Mouse (Mus musculus) left cerebral cortex, adult 2 months (tissue): Measurements from ENCODE around the gene Prr15l. TPM values are rescaled to one million over a fixed set of nuclear protein-coding genes. Genes with fewer than 3 reads are reported as not detected.

Experiments
- DNase-seq, 2 experiments: peaks; one replicate each; pipeline ENCODE4 v3.0.0; 2021 to 2022; ENCODE audit warnings: low spot score in 2 of 2, mixed read lengths in 1 of 2; ENCODE audit errors: extremely low spot score in 1 of 2
- H3K27ac ChIP-seq: fragments of 200-600 bp; 2 replicates; pipeline ENCODE4 v1.8.1; 2022
- H3K4me3 ChIP-seq: fragments of 200-600 bp; 2 replicates; pipeline ENCODE4 v1.8.1; 2022
- CTCF ChIP-seq: fragments of 200-600 bp; IDR thresholded peaks from 2 replicates; pipeline ENCODE4 v1.8.1; 2022; ENCODE audit warnings: antibody characterized with exemption, mild to moderate bottlenecking, moderate library complexity
- intact Hi-C: fragments of 180-260 bp; cut with DNase I; formaldehyde crosslinking; loops from one replicate; pipeline ENCODE4 v1.15.1; 2025
- total RNA-seq, 2 experiments: library from RNA; stranded (reverse); gene quantifications; 2 replicates each; pipeline ENCODE4 v1.2.3; 2021

Gene Prr15l
- total RNA-seq, 2 experiments from 2014 or later, result not detected

DNA sequence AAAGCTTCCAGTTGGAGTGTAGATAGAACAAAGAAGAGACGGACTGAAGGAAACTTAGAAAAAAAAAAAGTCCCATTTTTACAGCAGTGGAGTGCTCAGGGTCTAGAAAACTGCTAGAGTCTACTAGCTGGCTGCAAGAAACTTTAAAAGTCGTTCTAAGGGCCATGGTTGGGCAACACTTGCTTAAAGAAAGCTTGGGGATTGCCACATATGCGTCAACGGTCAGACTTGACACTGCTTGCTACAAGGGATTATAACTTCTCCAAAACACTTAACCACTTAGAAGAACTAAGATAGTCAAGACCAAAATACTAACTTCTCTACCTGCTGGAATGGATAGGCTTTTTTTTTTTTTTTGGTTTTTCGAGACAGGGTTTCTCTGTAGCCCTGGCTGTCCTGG, 46.9 kb downstream of the Prr15l start:
- DNase-seq, result no peak
- Histone ChIP-seq H3K27ac (no peak overlapping the region; the same call in 1 of the 2 replicates), H3K4me3 (no peak overlapping the region)
- intact Hi-C loops, result no loop called here
- TF ChIP-seq CTCF, result no peak

DNA sequence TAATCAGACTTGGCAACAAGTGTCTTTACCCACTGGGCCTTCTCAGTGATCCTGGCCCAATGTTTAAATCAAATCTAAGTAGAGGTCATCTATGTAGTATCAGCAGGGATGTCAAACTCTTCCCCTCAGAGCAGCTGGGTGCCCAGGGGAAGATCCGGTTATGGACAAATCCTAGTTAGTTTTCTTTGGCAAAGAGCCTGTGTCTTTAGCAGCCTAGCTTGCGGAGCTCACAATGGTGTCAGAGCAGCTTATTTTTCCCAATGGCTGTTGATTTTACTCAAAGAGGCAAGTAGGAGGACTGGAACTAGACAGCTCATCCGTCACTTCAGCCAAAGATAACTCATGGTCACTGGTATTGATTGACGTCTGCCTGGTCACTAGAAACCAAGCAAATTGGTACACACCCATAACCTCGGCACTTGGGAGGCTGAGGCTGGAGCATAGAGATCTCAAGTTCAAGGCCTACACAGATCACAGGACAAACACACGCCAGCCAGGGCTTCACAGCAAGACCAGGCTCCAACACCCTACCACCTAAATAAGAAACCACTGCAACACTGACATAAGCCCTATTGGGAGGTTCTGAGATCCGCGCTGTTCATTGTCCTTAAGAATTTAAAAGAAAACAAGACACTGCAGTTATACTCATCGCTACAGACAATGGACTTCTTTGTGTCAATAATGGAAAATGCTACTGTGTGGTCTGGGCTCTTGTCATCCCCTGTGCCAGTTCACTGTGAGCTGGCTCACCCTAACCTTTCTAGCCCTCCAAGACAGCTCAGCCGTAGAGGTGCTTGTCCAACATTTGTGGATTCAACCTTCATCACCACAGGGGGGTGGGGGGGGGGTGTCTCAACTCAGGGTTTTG, 47.8 kb downstream of the Prr15l start:
- H3K4me3 ChIP-seq, result peak overlapping the region; percentile 82
- TF ChIP-seq CTCF, result no peak

DNA sequence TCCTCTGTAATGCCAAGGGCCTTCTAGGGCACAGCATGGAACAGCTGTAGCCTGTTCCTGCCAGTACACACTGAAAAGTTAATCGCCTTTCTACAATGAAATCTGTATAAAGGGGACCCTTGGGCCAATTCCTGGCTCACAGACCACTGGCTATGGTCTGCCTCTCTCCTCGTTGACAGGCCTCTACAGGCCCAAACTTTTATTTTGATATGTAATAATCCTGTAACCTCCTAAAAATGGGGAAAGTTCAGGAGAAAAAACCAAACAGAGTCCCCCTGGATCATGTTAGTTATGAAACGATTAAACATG, 48.4 kb downstream of the Prr15l start:
- TF ChIP-seq CTCF, result no peak
- no peak for DNase-seq
- intact Hi-C loops, result loop anchor here (2.0 kb wide), 1 partner anchor 60 kb away; the partner anchor contains the start of gene Cdk5rap3
- H3K27ac ChIP-seq, result peak overlapping the region; percentile 98
- peak overlapping the region; percentile 82 for H3K4me3 ChIP-seq

More for the DNA sequence above, 47.8 kb downstream of the Prr15l start:
- intact Hi-C loops, result loop anchor here (2.0 kb wide), 1 partner anchor 59 kb away; the partner anchor contains the start of gene Cdk5rap3
- no peak for DNase-seq
- H3K27ac ChIP-seq, result peak overlapping the region; percentile 98

DNA sequence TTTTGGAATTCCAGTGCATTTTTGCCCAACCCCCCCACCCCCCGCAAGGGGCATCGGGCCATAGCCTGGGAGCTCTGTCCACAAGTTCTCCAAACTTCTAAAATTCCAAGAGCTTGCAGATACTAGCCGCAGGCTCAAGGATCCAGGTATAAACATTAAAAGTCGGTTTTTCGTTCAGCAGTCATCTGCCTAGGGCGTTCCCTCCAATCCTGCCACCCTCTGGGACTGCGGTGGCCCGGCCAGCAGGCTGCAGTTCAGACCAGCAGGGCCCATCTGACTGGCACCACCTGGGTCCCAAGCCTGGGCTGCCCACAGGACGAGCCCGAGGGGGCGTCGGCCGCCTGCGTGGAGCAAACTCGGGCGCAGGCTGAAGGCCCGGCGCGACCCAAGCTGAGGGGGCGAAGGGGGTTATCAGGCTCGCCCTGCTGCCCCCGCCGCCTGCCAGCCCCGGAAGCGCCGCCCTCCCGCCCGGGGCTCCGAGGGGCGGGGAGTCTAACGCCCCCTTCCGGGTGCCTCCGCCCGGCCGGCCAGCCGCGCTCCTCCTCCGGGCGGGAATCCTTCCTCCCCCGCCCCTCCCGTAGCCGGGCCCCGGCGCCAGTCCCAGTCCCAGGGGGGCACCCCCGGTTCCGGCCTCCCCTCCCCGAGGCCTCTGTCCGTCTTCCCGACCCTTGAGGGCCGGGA, 49.1 kb downstream of the Prr15l start:
- Histone ChIP-seq H3K27ac (peak overlapping the region; percentile 98), H3K4me3 (peak overlapping the region; percentile 82)
- TF ChIP-seq CTCF, result peak; percentile 23
- intact Hi-C loops, result loop anchor here (2.0 kb wide), 1 partner anchor 60 kb away; the partner anchor contains the start of gene Cdk5rap3
- peak; percentile 84 to 87 for DNase-seq

DNA sequence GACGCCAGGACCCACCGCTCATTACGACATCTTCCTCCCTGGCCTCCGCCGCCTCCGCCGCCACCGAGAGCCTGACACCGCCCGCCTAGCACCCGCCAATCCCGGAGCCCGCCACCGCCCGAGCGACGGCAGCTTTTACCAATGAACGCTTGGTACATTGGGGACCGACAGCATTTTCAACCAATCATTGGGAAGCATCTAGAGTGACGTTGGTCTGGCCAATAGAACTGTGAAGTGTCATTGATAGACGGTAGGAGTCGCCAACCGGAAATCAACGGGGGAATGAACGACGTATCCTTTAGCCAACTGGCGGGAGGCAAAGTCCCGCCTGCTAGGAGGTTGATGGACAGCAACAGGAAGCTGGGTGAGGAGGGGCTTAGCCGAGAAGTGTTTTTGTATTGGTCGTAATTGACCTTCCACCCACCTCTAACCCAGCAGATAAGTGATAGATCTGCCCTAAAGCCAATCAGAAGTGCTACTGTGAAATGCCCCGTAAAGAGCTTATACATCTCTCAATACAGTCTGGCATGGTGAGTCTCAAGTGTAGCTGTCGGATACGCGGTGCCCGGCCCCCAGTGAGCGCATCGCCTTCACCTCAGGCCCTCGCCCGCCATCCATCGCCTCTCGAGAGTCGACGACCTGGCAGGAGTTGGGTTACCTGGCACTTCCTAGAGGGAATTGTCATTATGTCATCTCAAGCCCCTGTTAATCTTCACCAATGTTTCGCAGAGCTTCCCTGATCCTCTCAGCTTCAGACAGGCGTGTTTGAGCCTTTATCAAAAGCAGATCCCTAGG, 49.9 kb downstream of the Prr15l start:
- H3K27ac ChIP-seq, result peak overlapping the region; percentile 98
- TF ChIP-seq CTCF, result no peak
- peak; percentile 99 to 100 for DNase-seq
- intact Hi-C loops, result loop anchor here (2.0 kb wide), 1 partner anchor 61 kb away; the partner anchor contains the start of gene Cdk5rap3
- peak overlapping the region; percentile 82 for H3K4me3 ChIP-seq

DNA sequence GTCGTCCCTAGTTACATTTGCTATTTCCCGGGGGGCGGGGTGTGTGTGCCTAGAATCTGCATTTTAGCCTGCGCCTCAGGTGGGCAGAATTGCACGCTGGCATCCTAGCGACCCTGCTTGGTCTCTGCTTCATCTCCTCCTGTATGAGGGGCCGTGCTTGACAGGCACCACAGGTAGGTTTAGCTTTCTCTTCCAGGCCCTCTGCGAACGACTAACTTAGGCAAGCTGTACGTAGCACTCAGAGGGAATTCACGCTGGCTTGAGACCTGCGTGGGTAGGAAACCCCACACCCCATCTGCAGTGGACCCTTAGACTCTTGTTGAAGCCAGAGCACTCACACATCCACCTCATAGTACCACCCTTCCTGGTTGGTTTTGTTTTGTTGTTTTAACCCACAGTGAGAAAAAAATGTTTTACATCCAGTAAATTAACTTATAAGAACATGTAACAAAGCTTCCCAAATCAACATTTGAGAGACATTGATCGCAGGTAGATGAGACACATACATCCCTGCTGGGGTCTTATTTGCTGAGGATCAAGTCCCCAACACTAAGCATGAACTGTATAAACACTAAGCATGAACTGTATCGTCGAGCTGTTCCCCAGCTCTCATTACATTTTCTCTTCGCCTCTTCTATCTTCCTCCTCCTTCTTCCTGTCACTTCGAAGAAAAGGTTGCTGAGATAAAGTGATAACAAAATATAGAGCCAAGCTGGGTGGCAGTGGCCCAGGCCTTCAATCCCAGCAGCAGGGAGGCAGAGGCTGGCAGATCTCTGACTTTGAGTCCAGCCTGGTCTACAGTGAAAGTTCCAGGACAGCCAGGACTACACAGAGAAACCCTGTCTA, 50.7 kb downstream of the Prr15l start:
- peak overlapping the region; percentile 70 for H3K4me3 ChIP-seq
- TF ChIP-seq CTCF, result no peak
- no peak for DNase-seq
- intact Hi-C loops, result no loop called here
- peak overlapping the region; percentile 89 for H3K27ac ChIP-seq

DNA sequence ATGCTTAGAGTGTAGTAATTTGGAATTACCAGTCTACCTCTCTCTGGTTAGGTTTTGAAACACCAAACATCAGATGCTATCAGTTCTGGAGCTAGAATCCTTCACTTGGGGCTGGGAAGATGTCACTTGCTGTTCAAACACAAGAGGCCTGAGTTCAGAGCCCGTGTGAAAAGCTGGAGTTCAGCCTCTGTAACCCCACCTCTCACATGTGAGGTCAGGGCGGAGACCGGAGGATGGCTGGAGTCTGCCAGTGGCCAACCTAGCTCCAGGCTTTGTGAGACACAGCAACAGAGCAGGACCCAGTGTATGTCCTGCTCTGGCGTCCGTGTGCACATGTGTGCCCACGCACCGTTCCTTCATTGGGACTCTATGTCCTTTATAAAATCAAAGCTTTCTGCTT, 51.4 kb downstream of the Prr15l start:
- no peak for TF ChIP-seq CTCF
- H3K4me3 ChIP-seq, result no peak overlapping the region
- intact Hi-C loops, result no loop called here
- no peak for DNase-seq
- H3K27ac ChIP-seq, result no peak overlapping the region

DNA sequence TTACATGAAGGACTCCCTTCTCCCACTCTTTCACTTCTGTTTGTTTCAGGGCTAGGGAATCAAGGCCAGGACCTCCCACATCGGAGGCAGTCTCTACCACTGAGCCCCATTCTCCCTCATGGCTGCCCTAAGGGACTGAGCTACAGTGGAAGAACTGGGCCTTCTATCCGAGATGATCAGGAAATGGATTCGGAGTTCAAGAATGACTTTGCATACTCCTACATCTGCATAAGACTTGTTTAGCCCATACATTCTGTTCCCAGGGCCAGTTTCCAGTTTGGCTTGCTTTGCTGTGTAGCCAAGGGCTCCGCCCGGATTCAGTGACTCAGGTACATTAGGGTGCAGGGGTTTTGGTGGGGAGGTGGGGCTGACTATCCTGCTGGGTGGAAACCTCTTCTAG, 52.1 kb downstream of the Prr15l start:
- no peak for DNase-seq
- Histone ChIP-seq H3K4me3 (no peak overlapping the region), H3K27ac (no peak overlapping the region)
- no peak for TF ChIP-seq CTCF
- intact Hi-C loops, result loop anchor here (5.0 kb wide), 1 partner anchor 167 kb away; no protein-coding TSS in a partner anchor

DNA sequence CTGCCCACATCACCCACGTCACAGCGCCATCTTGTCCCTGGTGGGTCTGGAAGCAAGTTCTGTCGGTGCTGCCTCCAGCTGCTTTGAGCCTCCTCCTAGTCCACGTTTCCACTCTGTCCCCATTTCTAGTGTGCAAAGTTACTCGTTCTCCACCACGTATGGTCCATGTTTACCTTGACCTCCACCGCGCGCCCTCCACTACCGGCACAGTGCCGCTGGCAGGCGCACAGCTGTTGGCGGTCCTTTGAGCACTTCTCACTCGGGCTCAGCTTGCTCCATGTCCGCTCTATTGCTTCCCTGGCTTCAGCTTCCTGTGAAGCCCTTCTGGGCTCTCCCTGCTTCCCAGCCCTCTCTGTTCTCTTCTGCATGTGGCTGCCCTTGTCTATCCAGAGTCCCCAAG, 53.6 kb downstream of the Prr15l start:
- Histone ChIP-seq H3K4me3 (no peak overlapping the region), H3K27ac (no peak overlapping the region)
- intact Hi-C loops, result loop anchor here (5.0 kb wide), 1 partner anchor 166 kb away; no protein-coding TSS in a partner anchor
- no peak for DNase-seq
- TF ChIP-seq CTCF, result no peak

DNA sequence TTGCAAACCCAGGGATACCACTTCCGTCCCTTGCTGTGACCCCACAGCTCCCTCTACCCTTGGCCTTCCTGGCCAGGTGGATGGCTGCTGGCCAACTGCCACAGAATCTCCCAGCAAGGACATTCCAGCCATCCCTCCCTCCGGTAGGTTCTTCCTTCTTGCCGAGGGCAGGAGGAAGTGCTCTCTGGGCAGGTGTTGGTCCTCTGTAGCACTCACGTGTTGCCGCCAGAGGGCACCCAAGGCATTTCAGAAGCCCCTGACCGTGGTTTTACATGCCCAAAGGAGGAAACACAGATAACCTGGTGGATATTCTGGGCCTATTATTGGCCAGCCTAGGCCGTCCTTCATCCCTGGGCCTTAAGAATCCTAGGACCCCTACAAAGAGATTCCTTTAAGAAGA, 54.5 kb downstream of the Prr15l start:
- intact Hi-C loops, result loop anchor here (1.0 to 5.0 kb wide), 3 partner anchors 40 to 165 kb away; no protein-coding TSS in a partner anchor
- H3K27ac ChIP-seq, result no peak overlapping the region
- H3K4me3 ChIP-seq, result no peak overlapping the region
- peak; percentile 96 for TF ChIP-seq CTCF
- DNase-seq, result peak; percentile 80 to 84
